Mouse (Mus musculus) megakaryocyte, embryonic 14.5 days (primary cell): ENCODE measurements around the gene Otud5.

ENCODE experiments used
- FLI1 ChIP-seq: IDR thresholded peaks from 2 replicates; pipeline ENCODE4 v1.6.1; 2012; ENCODE audit warnings: low read length, inconsistent platforms, mixed read lengths
- GATA1 ChIP-seq: IDR thresholded peaks from 3 replicates; pipeline ENCODE4 v1.6.1; 2012; ENCODE audit warnings: mixed read lengths, low read length, inconsistent platforms, borderline replicate concordance

DNA sequence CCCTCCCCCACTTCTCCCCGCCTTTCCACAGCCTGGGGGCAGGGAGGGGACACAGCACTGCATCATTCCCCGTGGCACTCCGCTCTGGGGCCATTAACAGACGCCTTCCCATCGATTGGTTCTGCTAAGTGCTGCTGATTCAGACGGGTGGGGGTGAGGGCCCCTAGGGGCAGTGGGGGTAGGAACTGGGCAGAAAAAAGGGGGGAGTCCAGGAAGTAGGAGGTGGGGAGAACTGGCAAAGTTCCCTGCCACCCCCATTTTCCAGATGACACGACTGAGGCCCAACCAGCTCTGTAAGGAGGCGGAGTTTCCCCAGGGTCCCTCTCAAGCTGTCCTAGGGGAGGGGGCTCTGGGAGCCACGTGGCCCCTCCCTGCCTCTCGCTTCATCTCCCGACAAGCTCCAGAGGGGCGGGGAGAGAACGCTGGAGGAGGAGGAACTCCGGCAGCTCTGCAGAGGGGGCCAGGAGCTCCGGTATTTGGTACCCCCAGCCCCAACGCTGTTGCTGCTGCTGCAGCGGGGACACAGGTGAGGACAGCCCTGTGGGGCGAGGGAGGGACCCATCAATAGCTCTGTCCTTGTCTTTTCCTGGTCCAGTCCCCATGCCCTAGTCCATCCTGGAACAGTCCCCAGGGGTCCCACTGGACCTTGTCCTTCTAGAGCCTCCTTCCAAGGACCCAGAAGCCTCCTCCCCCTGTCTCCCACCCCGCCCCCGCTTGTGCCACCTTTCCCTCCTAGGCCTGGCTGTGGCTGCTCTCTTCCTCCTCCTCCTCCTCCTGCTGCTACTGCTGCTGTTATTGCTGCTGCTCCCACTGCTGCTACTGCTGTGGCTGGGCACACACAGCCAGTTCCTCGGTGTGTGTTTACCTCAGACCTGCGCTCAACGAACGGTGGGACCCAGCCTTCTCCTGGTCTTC is 19.0 kb upstream of the Otud5 start, which contains the start of gene Kcnd1:
- TF ChIP-seq GATA1: no peak
- no peak for TF ChIP-seq FLI1
